Mouse (Mus musculus) C2C12 (cell line): ENCODE measurements at regions not wholly inside any gene's neighbourhood (a gene's known extent, or its start where the extent isn't known, plus 50 kb on each side); places are given as distances from the start of the nearest gene placed in this dataset.

Experiments
- H3K27me3 ChIP-seq: one replicate; pipeline ENCODE4 v1.6.1; 2011; ENCODE audit not compliant: control insufficient read depth, insufficient read depth, insufficient read length
- H3K36me3 ChIP-seq: one replicate; pipeline ENCODE4 v1.6.1; 2011; ENCODE audit not compliant: control insufficient read depth, insufficient read depth
- H3K4me3 ChIP-seq: one replicate; pipeline ENCODE4 v1.5.1; 2011; ENCODE audit warnings: mild to moderate bottlenecking, control low read depth; ENCODE audit not compliant: poor library complexity, insufficient read depth, severe bottlenecking
- H3K79me2 ChIP-seq: one replicate; pipeline ENCODE4 v1.6.1; 2011; ENCODE audit not compliant: control insufficient read depth, insufficient read depth
- H3K79me3 ChIP-seq: one replicate; pipeline ENCODE4 v1.6.1; 2011; ENCODE audit warnings: low read depth, control low read depth
- H3ac ChIP-seq: one replicate; pipeline ENCODE3; 2011; ENCODE audit warnings: low read depth; ENCODE audit not compliant: control insufficient read depth, insufficient read length
- CEBPB ChIP-seq: IDR thresholded peaks from one replicate; pipeline ENCODE4 v1.6.1; 2011; ENCODE audit warnings: low read depth, mild to moderate bottlenecking, control low read depth, moderate library complexity
- CTCF ChIP-seq: IDR thresholded peaks from one replicate; pipeline ENCODE4 v1.5.1; 2011; ENCODE audit not compliant: control insufficient read depth, insufficient read depth, insufficient read length
- FOSL1 ChIP-seq: IDR thresholded peaks from one replicate; pipeline ENCODE4 v1.8.0; 2011; ENCODE audit warnings: mild to moderate bottlenecking, low read length; ENCODE audit not compliant: poor library complexity, insufficient read depth, severe bottlenecking
- MAX ChIP-seq: IDR thresholded peaks from one replicate; pipeline ENCODE4 v1.6.1; 2011; ENCODE audit warnings: mild to moderate bottlenecking, control low read depth
- MYOD1 ChIP-seq: IDR thresholded peaks from one replicate; pipeline ENCODE4 v1.6.1; 2011; ENCODE audit warnings: low read depth; ENCODE audit not compliant: control insufficient read depth, insufficient read length
- MYOG ChIP-seq: IDR thresholded peaks from one replicate; pipeline ENCODE4 v1.6.1; 2011; ENCODE audit not compliant: control insufficient read depth, insufficient read length; ENCODE audit errors: extremely low read depth
- USF1 ChIP-seq: IDR thresholded peaks from one replicate; pipeline ENCODE4 v1.6.1; 2011; ENCODE audit warnings: low read depth, mild to moderate bottlenecking, control low read depth, moderate library complexity

DNA sequence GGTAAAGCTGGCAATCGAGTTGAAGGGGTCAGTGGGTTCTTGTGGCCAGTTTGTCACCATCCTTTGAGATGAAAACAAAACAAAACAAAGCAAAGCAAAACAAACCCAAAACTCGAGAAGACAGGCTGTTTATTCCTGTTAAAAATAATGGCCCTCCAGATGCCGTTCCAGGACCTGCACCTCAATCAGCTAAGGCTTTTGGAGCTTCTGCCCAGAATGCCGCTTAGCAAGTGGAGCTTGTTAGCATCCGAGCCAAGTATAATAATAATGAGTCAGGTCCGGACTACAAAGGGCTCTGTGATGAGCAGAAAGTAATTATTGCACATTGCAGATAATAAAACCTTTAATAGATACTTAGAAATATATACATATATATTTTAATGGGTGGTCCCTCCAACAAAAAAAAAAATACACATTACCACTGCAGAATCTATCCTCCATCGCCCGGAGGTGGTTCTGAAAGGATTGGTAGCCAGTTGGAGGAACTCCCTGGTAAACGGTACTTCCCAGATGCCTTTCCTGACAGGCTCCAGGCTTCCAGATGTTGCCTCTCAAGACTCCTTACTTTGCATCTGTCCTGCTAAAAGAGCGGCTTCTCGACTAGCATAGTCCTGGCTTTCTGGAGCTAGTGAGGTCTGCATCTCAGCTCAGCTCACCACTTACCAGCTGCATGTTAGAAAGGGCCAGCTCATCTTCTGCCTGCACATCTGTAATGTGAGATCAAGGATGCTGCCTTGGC is 1145.8 kb upstream of the A1bg start:
- Histone ChIP-seq H3K27me3 (no peaks in the 10 kb centered on the region), H3K36me3 (peaks cover 70% of the 10 kb centered on the region), H3K79me3 (peaks cover 96% of the 10 kb centered on the region), H3K4me3 (no peak overlapping the region), H3K79me2 (peaks cover 100% of the 10 kb centered on the region), H3ac (no peak overlapping the region)
- TF ChIP-seq MAX (no peak), FOSL1 (no peak), MYOG (no peak), MYOD1 (no peak), CEBPB (no peak), CTCF (no peak), USF1 (no peak)

DNA sequence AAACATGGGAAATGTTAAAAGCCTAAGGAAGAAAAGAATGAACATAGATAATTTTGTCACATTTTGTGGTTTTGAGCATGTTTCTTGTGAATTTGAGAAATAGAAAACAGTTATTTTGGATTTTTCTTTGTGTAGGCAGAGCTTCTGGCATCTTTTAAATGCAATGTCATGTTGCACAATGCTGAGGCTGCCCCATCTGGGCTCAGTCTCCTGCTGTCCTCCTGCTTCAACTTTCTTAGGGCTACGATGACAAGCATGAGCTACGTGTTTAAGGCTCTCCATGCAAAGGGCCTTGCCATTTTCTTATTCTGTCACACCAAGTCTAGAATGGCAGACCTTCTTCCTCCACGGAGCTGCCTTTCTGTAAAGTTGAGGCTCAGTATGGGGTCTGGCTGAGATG is 1141.6 kb upstream of the A1bg start:
- Histone ChIP-seq H3K79me3 (peaks cover 99% of the 10 kb centered on the region), H3K4me3 (no peak overlapping the region), H3K36me3 (peaks cover 60% of the 10 kb centered on the region), H3ac (no peak overlapping the region), H3K27me3 (no peaks in the 10 kb centered on the region), H3K79me2 (peaks cover 100% of the 10 kb centered on the region)
- TF ChIP-seq FOSL1 (no peak), CEBPB (peak; percentile 38), MYOG (no peak), CTCF (no peak), MYOD1 (no peak)

DNA sequence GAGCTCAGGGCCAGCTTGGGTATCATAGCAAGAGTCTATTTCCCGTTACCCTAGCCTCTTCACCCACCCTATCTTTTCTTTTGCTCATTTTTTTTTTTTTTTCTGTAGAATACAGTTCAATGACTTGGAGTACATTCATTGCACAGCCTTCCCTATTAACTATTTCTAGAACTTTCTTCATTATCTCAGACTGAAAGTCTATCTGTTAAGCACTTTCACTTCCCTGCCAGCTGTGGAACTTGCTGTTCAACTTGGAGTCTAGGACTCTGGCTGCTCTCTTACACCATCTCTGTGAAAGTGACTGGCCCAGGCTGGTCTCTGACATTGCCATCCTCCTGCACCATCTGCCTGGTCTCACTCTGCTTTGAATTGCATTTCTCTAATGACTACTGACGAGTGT is 1134.6 kb upstream of the A1bg start:
- Histone ChIP-seq H3K79me2 (peaks cover 100% of the 10 kb centered on the region), H3K27me3 (no peaks in the 10 kb centered on the region), H3ac (no peak overlapping the region), H3K36me3 (peaks cover 86% of the 10 kb centered on the region), H3K4me3 (no peak overlapping the region), H3K79me3 (peaks cover 98% of the 10 kb centered on the region)
- no peak for TF ChIP-seq FOSL1
- no peak for TF ChIP-seq CTCF
- TF ChIP-seq MAX = no peak
- no peak for TF ChIP-seq MYOD1
- TF ChIP-seq USF1 = no peak
- TF ChIP-seq MYOG = no peak
- no peak for TF ChIP-seq CEBPB

DNA sequence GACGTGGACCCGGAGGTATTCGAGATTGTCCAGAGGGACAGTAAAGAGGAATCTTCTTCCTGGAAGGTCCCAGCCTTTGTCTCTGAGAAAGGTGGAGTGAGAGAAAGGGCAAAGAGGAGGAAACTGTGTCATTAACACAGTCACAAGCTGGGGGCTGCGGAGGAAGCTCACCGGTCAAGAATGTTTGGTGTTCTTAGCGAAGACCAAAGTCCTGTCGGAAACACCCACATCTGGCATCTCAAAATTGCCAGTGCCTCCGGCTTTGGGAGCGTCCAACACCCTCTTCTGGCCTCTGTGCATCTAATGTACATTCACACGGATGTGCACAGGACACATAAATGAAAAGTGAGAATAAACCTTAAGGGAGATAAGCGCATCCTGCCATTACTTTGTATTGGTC is 1134.1 kb upstream of the A1bg start:
- Histone ChIP-seq H3K79me2 (peaks cover 100% of the 10 kb centered on the region), H3K4me3 (no peak overlapping the region), H3K79me3 (peaks cover 98% of the 10 kb centered on the region), H3K27me3 (no peaks in the 10 kb centered on the region), H3K36me3 (peaks cover 90% of the 10 kb centered on the region), H3ac (no peak overlapping the region)
- TF ChIP-seq MAX (no peak), FOSL1 (no peak), MYOG (no peak), MYOD1 (no peak), CEBPB (no peak), CTCF (no peak), USF1 (no peak)

DNA sequence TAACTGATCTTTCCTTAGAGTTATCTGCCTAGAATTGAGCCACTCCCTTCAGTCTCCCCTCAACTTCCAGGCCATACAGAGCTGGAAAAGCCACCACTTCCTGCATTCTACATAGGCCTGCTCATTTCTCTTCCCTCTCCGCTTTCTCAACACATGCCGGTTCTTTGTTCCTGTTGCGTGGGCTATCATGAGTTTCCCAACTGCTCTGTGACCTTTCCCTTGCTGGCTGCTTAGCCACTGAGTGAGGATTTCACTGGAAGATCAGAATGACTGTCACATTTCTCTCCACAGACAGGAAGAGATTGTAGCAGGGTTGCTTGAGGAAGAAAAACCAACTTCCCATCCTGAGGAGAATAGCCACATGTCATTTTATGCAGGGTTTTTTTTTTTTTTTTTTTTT is 1133.6 kb upstream of the A1bg start:
- H3K27me3 ChIP-seq = no peaks in the 10 kb centered on the region
- no peak overlapping the region for H3K4me3 ChIP-seq
- no peak overlapping the region for H3ac ChIP-seq
- peaks cover 100% of the 10 kb centered on the region for H3K79me2 ChIP-seq
- peaks cover 98% of the 10 kb centered on the region for H3K79me3 ChIP-seq
- H3K36me3 ChIP-seq = peaks cover 90% of the 10 kb centered on the region
- TF ChIP-seq MYOD1 = no peak
- no peak for TF ChIP-seq MAX
- no peak for TF ChIP-seq FOSL1
- TF ChIP-seq CEBPB = no peak
- TF ChIP-seq MYOG = no peak
- no peak for TF ChIP-seq USF1
- no peak for TF ChIP-seq CTCF

DNA sequence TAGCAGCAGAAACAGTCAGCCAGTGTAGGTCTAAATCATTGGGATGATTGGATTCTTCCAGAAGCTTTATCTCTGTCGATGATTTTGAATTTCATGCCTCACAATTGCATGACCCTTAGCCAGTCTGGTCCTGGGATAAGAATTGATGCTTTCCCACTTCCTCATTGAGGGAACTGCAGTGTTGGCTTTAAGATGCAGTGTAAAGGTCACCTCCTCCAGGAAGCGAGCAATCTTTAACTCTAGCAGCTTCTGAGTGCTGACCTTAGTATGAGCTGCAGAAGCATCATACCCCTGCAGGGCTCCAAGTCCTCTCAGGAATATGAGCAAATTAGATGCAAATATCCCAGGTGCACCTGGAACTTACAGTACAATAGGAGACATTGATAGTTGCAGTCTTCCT is 1132.2 kb upstream of the A1bg start:
- Histone ChIP-seq H3K36me3 (peaks cover 89% of the 10 kb centered on the region), H3K79me3 (peaks cover 98% of the 10 kb centered on the region), H3K4me3 (no peak overlapping the region), H3K79me2 (peaks cover 100% of the 10 kb centered on the region), H3K27me3 (no peaks in the 10 kb centered on the region), H3ac (no peak overlapping the region)
- TF ChIP-seq MYOD1 = no peak
